Mouse (Mus musculus): ENCODE measurements around the gene Zfp456. TPM values are rescaled to one million over a fixed set of nuclear protein-coding genes. Genes with fewer than 3 reads are reported as not detected.
"Not testable (repeated sequence)": the region's sequence is repeated elsewhere in the genome, so short reads cannot be mapped to it uniquely, and the experiment has no call there.

The Zfp456 gene
- 4.8 TPM for polyA plus RNA-seq (2021)

GRCm38 (mm10) chr13:67375050-67375911 is at the start of gene Zfp456, which contains the start of gene Gm28041:
Zfp456 (minus strand) TSS chr13:67375810.
Gm28041 (minus strand) TSS chr13:67375733.
- POLR2A ChIA-PET; H3K27me3 ChIP-seq; CTCF ChIA-PET; DNase-seq (ENCODE audit: low read depth, low spot score): not testable (repeated sequence)
- in situ Hi-C loops (cut with MboI; ENCODE audit: low pct_unique_long_range_greater_than_20kb) = loop anchor here (10.0 kb wide), 1 partner anchor 200 kb away; the partner anchor contains the start of gene Rsl1
- ATAC-seq = peak; percentile 82

- POLR2A ChIA-PET; CTCF ChIA-PET; in situ Hi-C loops (cut with MboI; ENCODE audit: low pct_unique_long_range_greater_than_20kb); DNase-seq (ENCODE audit: low read depth, low spot score); ATAC-seq: not testable (repeated sequence)
- peaks cover 19% of the 10 kb centered on the region for H3K27me3 ChIP-seq
These were observed 46.9 kb upstream of the Zfp456 start for GRCm38 (mm10) chr13:67422532-67422931.

GRCm38 (mm10) chr13:67421207-67421857 is 45.7 kb upstream of the Zfp456 start, which contains the start of gene Zfp459:
Zfp459 (minus strand) TSS chr13:67421418.
- DNase-seq (ENCODE audit: low read depth, low spot score) = no peak
- POLR2A ChIA-PET = no interaction called here
- in situ Hi-C loops (cut with MboI; ENCODE audit: low pct_unique_long_range_greater_than_20kb) = no loop called here
- no peak for TF ChIP-seq CTCF (IDR thresholded peaks at IDR 0.05)
- CTCF ChIA-PET = no interaction called here
- no peak for ATAC-seq
- peaks cover 15% of the 10 kb centered on the region for H3K27me3 ChIP-seq

GRCm38 (mm10) chr13:67420558-67421206 is 45.1 kb upstream of the Zfp456 start:
- ChIA-PET CTCF (no interaction called here), POLR2A (no interaction called here)
- in situ Hi-C loops (cut with MboI; ENCODE audit: low pct_unique_long_range_greater_than_20kb) = no loop called here
- peaks cover 15% of the 10 kb centered on the region for H3K27me3 ChIP-seq
- ATAC-seq = no peak
- DNase-seq (ENCODE audit: low read depth, low spot score) = no peak
- TF ChIP-seq CTCF (IDR thresholded peaks at IDR 0.05) = no peak

GRCm38 (mm10) chr13:67416811-67417210 is 41.2 kb upstream of the Zfp456 start:
- no peak for DNase-seq (ENCODE audit: low read depth, low spot score)
- peaks cover 9% of the 10 kb centered on the region for H3K27me3 ChIP-seq
- ChIA-PET POLR2A (no interaction called here), CTCF (no interaction called here)
- in situ Hi-C loops (cut with MboI; ENCODE audit: low pct_unique_long_range_greater_than_20kb) = no loop called here
- TF ChIP-seq CTCF (IDR thresholded peaks at IDR 0.05) = peak; percentile 32
- no peak for ATAC-seq

GRCm38 (mm10) chr13:67415759-67416158 is 40.1 kb upstream of the Zfp456 start:
- DNase-seq (ENCODE audit: low read depth, low spot score) = no peak
- POLR2A ChIA-PET = no interaction called here
- H3K27me3 ChIP-seq = no peaks in the 10 kb centered on the region
- no peak for ATAC-seq
- TF ChIP-seq CTCF (IDR thresholded peaks at IDR 0.05) = no peak
- CTCF ChIA-PET = no interaction called here
- in situ Hi-C loops (cut with MboI; ENCODE audit: low pct_unique_long_range_greater_than_20kb) = no loop called here

- DNase-seq (ENCODE audit: low read depth, low spot score); in situ Hi-C loops (cut with MboI; ENCODE audit: low pct_unique_long_range_greater_than_20kb); POLR2A ChIA-PET; H3K27me3 ChIP-seq: not testable (repeated sequence)
- CTCF ChIA-PET = interaction anchor here (0.7 kb wide), 1 partner anchor 11 kb away, joined by 3 read pairs; no protein-coding TSS in a partner anchor
- peak; percentile 82 for ATAC-seq
These were observed 38.0 kb upstream of the Zfp456 start for GRCm38 (mm10) chr13:67413634-67414033.

- in situ Hi-C loops (cut with MboI; ENCODE audit: low pct_unique_long_range_greater_than_20kb); CTCF ChIA-PET; H3K27me3 ChIP-seq; POLR2A ChIA-PET: not testable (repeated sequence)
- DNase-seq (ENCODE audit: low read depth, low spot score) = peak; percentile 7
- peak; percentile 94 for ATAC-seq
These were observed 23.7 kb upstream of the Zfp456 start, which contains the start of gene Zfp429 for GRCm38 (mm10) chr13:67399183-67399903. Zfp429 (minus strand) TSS chr13:67399819.

- H3K27me3 ChIP-seq; POLR2A ChIA-PET; CTCF ChIA-PET; ATAC-seq; DNase-seq (ENCODE audit: low read depth, low spot score): not testable (repeated sequence)
- in situ Hi-C loops (cut with MboI; ENCODE audit: low pct_unique_long_range_greater_than_20kb) = loop anchor here (10.0 kb wide), 1 partner anchor 201 kb away; the partner anchor contains the start of gene Rsl1
These were observed 645 bp upstream of the Zfp456 start for GRCm38 (mm10) chr13:67376255-67376654.

GRCm38 (mm10) chr13:67360131-67360744 is 15.4 kb downstream of the Zfp456 start, which contains the start of the genes Gm28044 and Zfp953:
Gm28044 (minus strand) TSS chr13:67360536.
Zfp953 (minus strand) TSS chr13:67360605.
- TF ChIP-seq CTCF (IDR thresholded peaks at IDR 0.05) = peak; percentile 44
- DNase-seq (ENCODE audit: low read depth, low spot score) (peak; percentile 69), ATAC-seq (peak; percentile 93)
- H3K27me3 ChIP-seq = no peaks in the 10 kb centered on the region
- ChIA-PET CTCF (interaction anchor here (1.9 kb wide), 1 partner anchor 28 kb away, joined by 3 read pairs; the partner anchor contains the start of gene Zfp595), POLR2A (no interaction called here)
- in situ Hi-C loops (cut with MboI; ENCODE audit: low pct_unique_long_range_greater_than_20kb) = loop anchor here (5.0 kb wide), 1 partner anchor 42 kb away; no protein-coding TSS in a partner anchor
